Mouse (Mus musculus): ENCODE results near the gene Thop1. TPM values are rescaled to one million over a fixed set of nuclear protein-coding genes. Genes with fewer than 3 reads are reported as not detected.
"Not testable (repeated sequence)": the region's sequence is repeated elsewhere in the genome, so short reads cannot be mapped to it uniquely, and the experiment has no call there.

Thop1 gene
- total RNA-seq (2021) = 10 to 100 TPM; 52.6 TPM
- long read RNA-seq, experiment 1, transcript Thop1-201 (13 exons, 2,832 nt) = major isoform, 82 of 89 reads
- long read RNA-seq, experiment 1, partial matches to known transcripts = 2 of 89 reads
- long read RNA-seq, experiment 1, other reads (novel, unspliced or antisense) = 5 of 89 reads
- long read RNA-seq, experiment 2, transcript Thop1-201 (13 exons, 2,832 nt) = major isoform, 66 of 82 reads
- long read RNA-seq, experiment 2, partial matches to known transcripts = 10 of 82 reads
- long read RNA-seq, experiment 2, other reads (novel, unspliced or antisense) = 6 of 82 reads

GRCm38 (mm10) chr10:81069836-81070235, at the start of gene Thop1:
TSS of gene Thop1 (plus strand) at chr10:81070035.
- peak; percentile 94 to 99 for DNase-seq (ENCODE audit: low spot score in 2 of 2)

DNA sequence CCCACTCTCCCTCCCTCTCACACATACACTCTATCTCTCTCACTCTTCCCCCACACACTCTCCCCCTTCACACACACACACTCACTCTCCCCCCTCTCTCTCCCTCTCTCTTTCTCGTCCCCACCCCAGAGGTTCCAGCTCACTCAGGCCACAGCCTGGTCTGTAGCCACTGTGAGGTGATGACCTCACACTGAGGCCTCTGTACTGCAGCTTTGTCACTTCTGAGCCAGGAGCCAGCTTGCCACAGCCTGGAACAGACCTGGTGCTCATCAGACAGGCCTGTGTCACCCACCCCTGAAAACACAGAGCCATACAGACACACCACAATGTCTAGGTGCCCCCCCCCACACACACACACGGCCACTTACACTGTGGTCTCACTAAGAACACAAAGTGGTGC, 49.6 kb upstream of the Thop1 start:
- DNase-seq (ENCODE audit: low spot score in 2 of 2) = no peak

DNA sequence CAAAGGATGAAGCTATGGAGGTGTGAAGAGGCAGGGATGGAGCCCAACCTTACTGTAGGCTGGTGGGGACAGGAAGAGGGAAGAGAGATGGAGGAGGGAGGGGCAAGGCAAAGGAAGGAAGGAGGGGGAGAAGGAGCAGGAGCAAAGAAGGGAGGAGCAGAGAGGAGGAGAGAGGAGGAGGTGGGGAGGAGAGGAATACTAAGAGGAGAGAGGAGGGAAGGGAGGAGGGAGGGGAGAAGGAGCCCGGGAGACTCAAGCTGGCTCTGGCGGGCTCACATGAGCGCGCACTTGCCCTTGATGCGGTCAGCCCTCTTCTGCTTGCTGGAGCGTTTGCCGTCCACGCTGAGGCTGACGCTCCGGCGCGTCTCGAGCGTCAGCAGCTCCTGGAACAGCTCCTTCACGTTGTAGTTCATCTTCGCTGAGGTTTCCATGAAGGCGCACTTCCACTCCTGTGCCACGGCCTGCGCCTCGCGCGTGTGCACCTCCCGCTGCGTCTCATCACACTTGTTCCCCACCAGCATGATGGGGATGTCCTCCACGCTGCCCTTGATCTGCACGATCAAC, 48.2 kb upstream of the Thop1 start:
- DNase-seq (ENCODE audit: low spot score in 2 of 2) = no peak

GRCm38 (mm10) chr10:81022744-81023143, 47.1 kb upstream of the Thop1 start:
- no peak for DNase-seq (ENCODE audit: low spot score in 2 of 2)

DNA sequence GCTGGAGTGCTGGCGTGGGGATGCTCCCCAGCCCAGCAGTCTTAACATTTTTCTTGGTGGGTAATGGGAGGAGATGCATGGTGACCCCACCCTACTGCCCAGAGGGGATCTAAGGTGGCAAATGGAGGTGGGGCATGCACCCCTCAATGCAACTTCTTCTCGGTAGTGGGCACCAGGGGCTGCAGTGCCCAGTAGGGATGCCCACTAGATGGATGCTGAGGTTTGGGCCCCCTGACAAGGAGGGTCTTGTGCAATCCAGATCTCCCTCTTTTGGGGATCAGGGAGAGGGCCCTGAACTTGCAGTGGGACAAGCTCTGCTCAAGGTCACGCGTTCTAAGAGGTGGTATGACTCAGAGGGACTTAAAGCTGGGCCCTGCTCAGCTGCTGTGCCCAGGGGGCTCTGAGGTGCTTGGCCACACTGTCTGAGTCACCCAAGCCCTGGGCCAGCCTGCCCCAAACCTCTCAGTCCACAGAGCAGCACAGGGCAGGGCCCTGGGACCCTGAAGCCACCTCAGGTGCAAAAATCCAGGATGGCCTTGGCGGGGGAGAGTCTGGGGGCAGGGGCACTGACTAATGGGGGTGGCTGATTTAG, 45.4 kb upstream of the Thop1 start:
- DNase-seq (ENCODE audit: low spot score in 2 of 2) = no peak

DNA sequence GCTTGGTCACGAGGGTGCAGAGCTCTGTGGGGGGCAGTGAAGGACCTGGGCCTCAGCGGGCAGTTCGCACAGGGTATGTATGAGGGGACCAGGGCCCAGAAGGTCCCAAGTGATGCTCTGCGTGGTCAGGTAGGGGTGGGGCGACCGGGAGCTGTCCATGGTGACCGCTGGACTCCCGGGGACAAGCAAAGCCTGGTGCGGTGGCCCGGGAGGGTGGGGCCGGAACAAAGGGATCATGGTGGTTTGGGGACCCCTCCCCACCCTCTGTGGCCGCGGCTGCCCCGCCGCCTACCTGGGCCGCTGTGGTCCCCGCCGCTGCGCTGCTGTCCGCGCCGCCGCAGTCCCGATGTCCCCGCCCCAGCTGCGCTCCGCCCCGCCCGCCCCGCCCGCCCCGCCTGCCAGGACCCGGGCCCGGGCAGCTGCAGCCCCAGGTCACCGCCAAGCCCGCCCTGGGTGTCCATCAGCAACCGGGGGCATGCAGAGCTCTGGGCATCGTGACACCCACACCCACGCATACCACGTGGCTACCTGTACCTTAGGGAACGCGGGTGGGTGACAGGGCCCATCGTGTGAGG, 44.7 kb upstream of the Thop1 start:
- DNase-seq (ENCODE audit: low spot score in 2 of 2) = no peak

GRCm38 (mm10) chr10:81025639-81026275, 44.1 kb upstream of the Thop1 start, which contains the start of gene Diras1:
TSS of gene Diras1 (minus strand) at chr10:81025662.
- DNase-seq (ENCODE audit: low spot score in 2 of 2) = no peak

GRCm38 (mm10) chr10:81026857-81027256, 43.0 kb upstream of the Thop1 start:
- no peak for DNase-seq (ENCODE audit: low spot score in 2 of 2)

- DNase-seq (ENCODE audit: low spot score in 2 of 2) = no peak
These were observed 42.5 kb upstream of the Thop1 start for GRCm38 (mm10) chr10:81027331-81027730.

DNA sequence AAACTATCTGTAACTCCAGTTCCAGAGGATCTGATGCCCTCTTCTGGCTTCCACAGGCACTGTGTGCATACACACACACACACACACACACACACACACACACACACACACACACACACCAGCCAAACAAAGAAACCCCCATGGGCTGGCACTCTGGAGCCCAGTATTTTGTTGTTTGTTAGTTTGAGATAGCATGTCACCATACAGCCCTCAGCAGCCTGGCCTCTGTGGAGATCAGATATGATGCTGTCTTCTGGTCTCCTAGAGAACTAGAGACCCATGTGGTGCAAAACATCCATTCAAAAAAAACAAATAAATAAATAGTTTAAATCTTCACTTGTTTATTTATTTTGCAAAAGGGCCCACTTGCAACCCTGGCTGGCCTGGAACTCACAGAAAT, 41.6 kb upstream of the Thop1 start:
- DNase-seq (ENCODE audit: low spot score in 2 of 2) = no peak

DNA sequence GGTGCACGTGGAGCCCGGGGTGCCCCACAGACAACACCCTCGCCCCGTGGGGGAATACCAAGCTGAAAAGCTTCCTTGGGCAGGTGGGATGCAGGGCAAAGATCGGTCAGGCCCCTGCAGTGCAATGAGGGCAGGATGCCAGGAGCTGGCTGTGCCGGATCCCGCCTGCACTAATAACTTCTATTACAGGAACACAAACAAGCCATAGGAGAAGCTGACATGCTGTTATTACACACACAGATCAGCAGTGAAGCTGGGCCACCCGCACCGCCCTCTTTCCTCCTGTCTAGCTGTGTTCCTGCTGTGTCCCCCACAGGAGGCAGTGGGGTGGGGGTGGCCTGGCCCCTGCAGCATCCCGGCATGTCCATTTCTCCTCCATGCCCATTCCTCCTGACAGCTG, 40.8 kb upstream of the Thop1 start:
- no peak for DNase-seq (ENCODE audit: low spot score in 2 of 2)

GRCm38 (mm10) chr10:81033586-81033985, 36.2 kb upstream of the Thop1 start:
- no peak for DNase-seq (ENCODE audit: low spot score in 2 of 2)

DNA sequence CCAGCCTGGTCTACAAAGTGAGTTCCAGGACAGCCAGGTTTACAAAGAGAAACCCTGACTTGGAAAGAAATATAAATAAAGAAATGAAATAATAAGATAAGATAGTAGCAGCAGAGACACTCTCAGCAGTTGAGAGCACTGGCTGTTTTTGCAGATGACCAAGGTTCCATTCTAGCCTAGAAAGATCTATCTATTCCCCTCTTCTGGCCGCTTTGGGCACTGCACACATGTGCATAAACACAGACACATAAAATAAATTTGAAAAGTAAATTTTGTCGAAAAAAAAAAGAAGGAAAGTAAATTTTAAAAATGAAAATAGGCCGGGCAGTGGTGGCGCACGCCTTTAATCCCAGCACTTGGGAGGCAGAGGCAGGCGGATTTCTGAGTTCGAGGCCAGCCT, 33.6 kb upstream of the Thop1 start:
- no peak for DNase-seq (ENCODE audit: low spot score in 2 of 2)

DNA sequence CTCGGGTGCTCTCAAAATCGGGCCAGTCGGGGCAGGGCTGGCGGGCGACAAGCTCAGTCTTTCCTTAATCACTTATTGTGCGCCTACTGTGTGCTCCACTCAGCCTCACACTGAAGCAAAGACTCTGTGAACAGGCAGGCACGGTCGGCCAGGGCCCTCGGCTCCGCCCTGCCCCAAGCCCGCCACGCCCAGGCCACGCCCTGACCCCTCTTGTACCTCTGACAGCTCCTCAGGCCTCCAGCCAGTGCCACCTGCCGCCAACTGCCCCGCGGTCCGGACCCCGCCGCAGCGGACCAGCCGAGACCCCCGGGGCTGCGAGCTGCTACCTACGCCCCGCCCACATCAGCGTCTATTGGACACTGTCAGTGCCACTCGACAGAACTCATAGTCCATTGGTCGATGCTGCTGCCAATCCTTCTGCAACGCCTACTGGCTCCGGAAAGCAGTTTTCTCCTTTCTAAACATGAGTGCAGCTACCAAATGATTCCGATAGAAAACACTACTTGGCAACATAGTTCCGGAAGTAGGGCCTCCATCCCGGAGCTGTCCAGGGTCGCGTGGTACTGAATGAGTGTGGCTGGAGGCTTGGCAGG, 32.8 kb upstream of the Thop1 start, which contains the start of gene Slc39a3:
Slc39a3 (minus strand) TSS at position 439 of the 593 bp plus-strand sequence.
- DNase-seq (ENCODE audit: low spot score in 2 of 2) = peak; percentile 100

DNA sequence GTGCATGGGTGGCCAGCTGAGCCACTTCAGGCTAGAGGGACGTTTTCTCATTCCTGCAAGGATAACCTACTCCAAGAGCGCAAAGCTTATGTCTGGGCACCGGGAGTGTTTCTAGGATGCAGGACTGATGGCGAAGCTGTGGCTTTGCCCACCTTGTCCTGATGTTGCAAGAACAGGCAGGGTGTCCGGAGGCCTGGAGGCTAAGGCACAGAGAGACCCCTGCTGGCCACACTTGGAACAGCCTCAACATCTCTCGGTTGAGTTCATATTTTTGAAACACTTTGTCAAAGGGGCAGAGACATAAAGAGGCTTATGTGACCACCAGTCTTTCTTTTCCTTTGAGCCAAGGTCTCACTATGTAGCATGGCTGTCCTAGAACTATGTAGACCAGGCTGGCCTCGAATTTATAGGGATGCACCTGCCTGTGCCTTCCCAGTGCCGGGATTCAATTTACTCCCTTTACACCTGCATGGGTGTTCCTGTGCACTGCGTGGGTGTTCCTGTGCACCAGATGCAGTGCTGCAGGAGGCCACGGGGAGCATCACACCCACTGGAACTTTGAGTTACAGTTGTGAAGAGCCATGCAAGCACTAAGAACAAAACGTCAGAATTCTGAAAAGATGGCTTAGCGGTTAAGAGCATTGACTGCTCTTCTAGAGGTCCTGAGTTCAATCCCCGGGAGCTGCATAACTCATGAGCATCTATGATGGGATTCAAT, 28.2 kb upstream of the Thop1 start:
- peak; percentile 62 to 70 for DNase-seq (ENCODE audit: low spot score in 2 of 2)

DNA sequence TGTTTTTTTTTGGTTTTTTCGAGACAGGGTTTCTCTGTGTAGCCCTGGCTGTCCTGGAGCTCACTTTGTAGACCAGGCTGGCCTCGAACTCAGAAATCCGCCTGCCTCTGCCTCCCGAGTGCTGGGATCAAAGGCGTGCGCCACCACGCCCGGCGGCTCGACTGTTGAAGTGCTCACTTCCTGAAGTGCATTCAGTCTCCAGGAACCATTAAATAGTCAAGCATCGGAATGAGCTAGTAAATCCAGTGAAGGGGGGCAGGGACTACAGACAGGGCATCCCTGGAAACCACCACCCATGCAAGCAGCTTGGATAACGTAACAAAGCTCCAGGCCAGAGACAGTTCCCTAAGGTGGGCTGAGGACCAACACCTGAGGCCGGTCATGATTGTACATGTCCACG, 24.6 kb upstream of the Thop1 start:
- DNase-seq (ENCODE audit: low spot score in 2 of 2) = not testable (repeated sequence)

- no peak for DNase-seq (ENCODE audit: low spot score in 2 of 2)
These were observed 19.2 kb upstream of the Thop1 start for GRCm38 (mm10) chr10:81050645-81051044.

DNA sequence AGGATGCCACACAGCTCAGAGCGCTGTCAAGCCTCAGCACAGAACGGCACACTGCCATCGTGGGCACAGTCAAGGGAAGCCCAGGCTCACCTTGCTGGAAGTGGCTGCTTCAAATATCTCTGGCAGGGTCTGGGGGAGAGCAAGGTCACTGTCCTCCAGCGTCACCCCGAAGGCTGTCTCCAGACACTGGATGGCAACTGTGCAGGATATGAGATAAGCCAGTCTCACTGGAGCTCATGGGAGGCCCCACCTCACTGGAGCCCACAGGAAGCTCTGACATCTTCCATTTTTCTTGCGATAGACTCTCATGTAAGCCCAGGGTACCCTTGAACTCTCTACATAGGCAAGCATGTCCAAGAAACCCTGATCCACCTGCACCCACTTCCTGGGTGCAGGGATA, 18.7 kb upstream of the Thop1 start:
- DNase-seq (ENCODE audit: low spot score in 2 of 2) = no peak

- no peak for DNase-seq (ENCODE audit: low spot score in 2 of 2)
These were observed 17.3 kb upstream of the Thop1 start for GRCm38 (mm10) chr10:81052577-81052976.

DNA sequence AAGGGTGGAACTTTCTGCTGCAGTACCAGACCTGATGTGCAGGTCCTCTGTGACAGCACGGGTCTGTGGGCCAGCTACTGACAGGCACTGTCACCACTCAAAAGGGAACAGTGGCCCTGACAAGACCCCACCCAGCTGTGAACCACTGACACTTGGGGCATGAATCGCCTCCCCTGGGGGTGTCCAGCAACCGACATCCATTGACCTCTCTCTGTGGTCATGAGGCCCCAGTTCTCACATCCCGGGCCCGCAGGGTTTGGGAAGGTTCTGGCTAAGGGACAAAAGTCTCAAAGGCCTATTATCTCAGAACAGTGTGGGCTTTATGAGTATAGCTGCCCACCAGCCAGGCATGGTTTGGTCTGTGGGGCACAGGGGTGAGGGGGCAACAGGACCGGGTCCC, 14.7 kb upstream of the Thop1 start:
- no peak for DNase-seq (ENCODE audit: low spot score in 2 of 2)

Measured in layer of hippocampus, postnatal 14 days (tissue).